Comparison of ENCODE assay signal across 9 mouse cellular contexts in genomic region chr19:45079769-45080515, GRCm38 (mm10). TPM values are rescaled to one million over a fixed set of nuclear protein-coding genes. Genes with fewer than 3 reads are reported as not detected.
DNase-seq lines count a peak whose midpoint lies in the region; ATAC-seq and TF ChIP-seq lines count a peak whose summit lies in the region.
"Had no signal": no experiment of that assay in that cellular context is flagged by ENCODE, and none has a peak within 500 bp of the region (broad histone marks: within the 10 kb centered on the region; RNA-seq: fewer than 3 reads in every experiment).

No protein-coding gene starts in this region.

- peaks cover 60% of the 10 kb centered on the region for H3K27me3 ChIP-seq in embryonic facial prominence, embryonic 14.5 days (replicated peaks; ENCODE audit: control insufficient read depth, insufficient read depth, low read length)
- peaks cover 74% of the 10 kb centered on the region for H3K27me3 ChIP-seq in heart, embryonic 15.5 days
- H3K27me3 ChIP-seq in kidney, embryonic 16.5 days (ENCODE audit: insufficient read depth, low read length), result peaks cover 79% of the 10 kb centered on the region
- peaks cover 68% of the 10 kb centered on the region for H3K27me3 ChIP-seq in lung, embryonic 14.5 days (ENCODE audit: insufficient read depth, low read length)

- peak overlapping the region; percentile 50 for H3K9ac ChIP-seq in embryonic facial prominence, embryonic 14.5 days (ENCODE audit: low read depth, low read length)
- peak overlapping the region; percentile 48 for H3K9ac ChIP-seq in heart, embryonic 15.5 days
- peak overlapping the region; percentile 59 for H3K9ac ChIP-seq in kidney, embryonic 16.5 days (replicated peaks; ENCODE audit: low read length)
- peak overlapping the region; percentile 17; the same call in 1 of the 2 replicates for H3K9ac ChIP-seq in lung, embryonic 14.5 days

- H3K9me3 ChIP-seq in embryonic facial prominence, embryonic 14.5 days (ENCODE audit: control insufficient read depth, low read length), result no peaks in the 10 kb centered on the region
- H3K9me3 ChIP-seq in heart, embryonic 15.5 days (replicated peaks), result no peaks in the 10 kb centered on the region
- no peaks in the 10 kb centered on the region for H3K9me3 ChIP-seq in kidney, embryonic 16.5 days (ENCODE audit: low read length)
- no peaks in the 10 kb centered on the region for H3K9me3 ChIP-seq in lung, embryonic 14.5 days (ENCODE audit: low read depth, low read length)

- peak; percentile 28 for ATAC-seq in embryonic facial prominence, embryonic 14.5 days (ENCODE audit: low read depth)
- ATAC-seq in heart, embryonic 15.5 days (replicated peaks; ENCODE audit: insufficient number of reproducible peaks, insufficient read depth, low FRiP score, low read depth), result peak; percentile 12
- peak; percentile 32; the same call in 1 of the 2 replicates for ATAC-seq in kidney, embryonic 16.5 days (ENCODE audit: low FRiP score, low TSS enrichment)
- peak; percentile 16; the same call in 1 of the 2 replicates for ATAC-seq in lung, embryonic 14.5 days (ENCODE audit: insufficient read depth)

- peak overlapping the region; percentile 99 for H3K4me2 ChIP-seq in embryonic facial prominence, embryonic 14.5 days (ENCODE audit: low read depth, low read length)
- H3K4me2 ChIP-seq in heart, embryonic 15.5 days, result peak overlapping the region; percentile 84
- peak overlapping the region; percentile 62 for H3K4me2 ChIP-seq in kidney, embryonic 16.5 days (replicated peaks; ENCODE audit: low read depth, low read length)
- peak overlapping the region; percentile 61 for H3K4me2 ChIP-seq in lung, embryonic 14.5 days

- peaks cover 36% of the 10 kb centered on the region for H3K4me1 ChIP-seq in embryonic facial prominence, embryonic 14.5 days (ENCODE audit: control insufficient read depth, insufficient read depth, low read length)
- H3K4me1 ChIP-seq in heart, embryonic 15.5 days (replicated peaks), result peaks cover 63% of the 10 kb centered on the region
- peaks cover 50% of the 10 kb centered on the region for H3K4me1 ChIP-seq in kidney, embryonic 16.5 days (ENCODE audit: insufficient read depth, low read length)
- H3K4me1 ChIP-seq in lung, embryonic 14.5 days (ENCODE audit: insufficient read depth), result peaks cover 24% of the 10 kb centered on the region; the same call in 1 of the 2 replicates

- no peaks in the 10 kb centered on the region for H3K36me3 ChIP-seq in embryonic facial prominence, embryonic 14.5 days (ENCODE audit: control insufficient read depth, insufficient read depth, low read length)
- H3K36me3 ChIP-seq in heart, embryonic 15.5 days, result no peaks in the 10 kb centered on the region
- no peaks in the 10 kb centered on the region for H3K36me3 ChIP-seq in kidney, embryonic 16.5 days (ENCODE audit: insufficient read depth, low read length)
- H3K36me3 ChIP-seq in lung, embryonic 14.5 days (ENCODE audit: insufficient read depth), result no peaks in the 10 kb centered on the region

- DNase-seq in CD8-positive naive resting alpha-beta T cell, adult 2 months (ENCODE audit: low read depth in 2 of 2, low spot score in 2 of 2), result peak; percentile 47 to 57
- peak; percentile 80 for DNase-seq in adrenal gland, postnatal 14 days
- DNase-seq in embryonic facial prominence, embryonic 14.5 days (ENCODE audit: low spot score), result peak; percentile 84
- peak; percentile 80 for DNase-seq in lung, embryonic 14.5 days
- DNase-seq in retina, embryonic 14.5 days (ENCODE audit: low spot score), result peak; percentile 68
- DNase-seq in urinary bladder, postnatal 4 days (ENCODE audit: low spot score in 2 of 2), result peak; percentile 81

- H3K27ac ChIP-seq in embryonic facial prominence, embryonic 14.5 days (replicated peaks; ENCODE audit: low read depth, low read length), result peak overlapping the region; percentile 70
- peak overlapping the region; percentile 70 for H3K27ac ChIP-seq in heart, embryonic 15.5 days
- peak overlapping the region; percentile 49 for H3K27ac ChIP-seq in kidney, embryonic 16.5 days (ENCODE audit: low read length)
- no peak overlapping the region for H3K27ac ChIP-seq in lung, embryonic 14.5 days (ENCODE audit: low read depth)

- TF ChIP-seq CTCF in lung, embryonic 14.5 days (IDR thresholded peaks at IDR 0.05; ENCODE audit: low read depth), result no peak

- peak overlapping the region; percentile 22 for H3K4me3 ChIP-seq in embryonic facial prominence, embryonic 14.5 days (ENCODE audit: low read depth, low read length)
- H3K4me3 ChIP-seq in heart, embryonic 15.5 days, result peak overlapping the region; percentile 46
- H3K4me3 ChIP-seq in kidney, embryonic 16.5 days (ENCODE audit: low read length), result peak overlapping the region; percentile 27
- peak overlapping the region; percentile 31 for H3K4me3 ChIP-seq in lung, embryonic 14.5 days (ENCODE audit: low read depth, low read length)
- H3K4me3 ChIP-seq: erythroblast, embryonic 14.5 days had no signal

- WGBS in embryonic facial prominence, embryonic 14.5 days, result 1% methylated on average over 45 of the region's 45 CpGs
- WGBS in heart, embryonic 15.5 days, result 1% methylated on average over 45 of the region's 45 CpGs
- 1% methylated on average over 45 of the region's 45 CpGs for WGBS in kidney, embryonic 16.5 days
- WGBS in lung, embryonic 14.5 days, result under 1% methylated on average over 45 of the region's 45 CpGs

RNA-seq across cellular contexts. Expression of gene Kazald1, which starts 4.9 kb away (rescaled TPM):
- total RNA-seq in adrenal gland, postnatal 14 days (2021), result 5.7 and 6.3 TPM in 2 replicates
- polyA plus RNA-seq in embryonic facial prominence, embryonic 14.5 days (2014; fragmentation: Nextera tagmentation; extraction: Ambion mirVana), result 51.5 and 64.9 TPM in 2 replicates
- polyA plus RNA-seq in heart, embryonic 15.5 days (2015; fragmentation: Nextera tagmentation; extraction: Ambion mirVana), result 14.1 and 18.4 TPM in 2 replicates
- 14.6 and 18.4 TPM in 2 replicates for polyA plus RNA-seq in kidney, embryonic 16.5 days (2015; fragmentation: Nextera tagmentation; extraction: Ambion mirVana)
- 1.5 and 2.4 TPM in 2 replicates for polyA plus RNA-seq in lung, embryonic 14.5 days (2014; fragmentation: Nextera tagmentation; extraction: Ambion mirVana)
- polyA plus RNA-seq: erythroblast, embryonic 14.5 days had no signal

RNA-seq across cellular contexts. Expression of gene Sfxn3, which starts 32.6 kb away (rescaled TPM):
- total RNA-seq in adrenal gland, postnatal 14 days (2021), result 51.7 and 58.1 TPM in 2 replicates
- polyA plus RNA-seq in embryonic facial prominence, embryonic 14.5 days (2014; fragmentation: Nextera tagmentation; extraction: Ambion mirVana), result 28.1 and 31.1 TPM in 2 replicates
- polyA plus RNA-seq in heart, embryonic 15.5 days (2015; fragmentation: Nextera tagmentation; extraction: Ambion mirVana), result 16.1 and 22.1 TPM in 2 replicates
- polyA plus RNA-seq in kidney, embryonic 16.5 days (2015; fragmentation: Nextera tagmentation; extraction: Ambion mirVana), result 25.6 and 27.4 TPM in 2 replicates
- polyA plus RNA-seq in lung, embryonic 14.5 days (2014; fragmentation: Nextera tagmentation; extraction: Ambion mirVana), result 18.3 and 19.6 TPM in 2 replicates

RNA-seq across cellular contexts. Expression of gene Pdzd7, which starts 34.4 kb away (rescaled TPM):
- not detected in 2 replicates for total RNA-seq in adrenal gland, postnatal 14 days (2021)
- polyA plus RNA-seq in embryonic facial prominence, embryonic 14.5 days (2014; fragmentation: Nextera tagmentation; extraction: Ambion mirVana), result 0.32 and 0.67 TPM in 2 replicates
- polyA plus RNA-seq in heart, embryonic 15.5 days (2015; fragmentation: Nextera tagmentation; extraction: Ambion mirVana), result 0.11 and 0.16 TPM in 2 replicates
- 0.82 and 0.89 TPM in 2 replicates for polyA plus RNA-seq in kidney, embryonic 16.5 days (2015; fragmentation: Nextera tagmentation; extraction: Ambion mirVana)
- polyA plus RNA-seq in lung, embryonic 14.5 days (2014; fragmentation: Nextera tagmentation; extraction: Ambion mirVana), result 0.39 TPM in 2 replicates
- polyA plus RNA-seq: erythroblast, embryonic 14.5 days had no signal
